Mouse (Mus musculus): ENCODE results near the gene Vti1a.

- TF ChIP-seq EP300 (IDR thresholded peaks at IDR 0.05) (no peak), CTCF (IDR thresholded peaks at IDR 0.05) (no peak)
These were observed 85.5 kb downstream of the Vti1a start for GRCm38 (mm10) chr19:55401638-55402037.

Measured in lung, postnatal 0 days (tissue).